Mouse (Mus musculus): Measurements from ENCODE around the gene Clec2d.

The Clec2d gene

DNA sequence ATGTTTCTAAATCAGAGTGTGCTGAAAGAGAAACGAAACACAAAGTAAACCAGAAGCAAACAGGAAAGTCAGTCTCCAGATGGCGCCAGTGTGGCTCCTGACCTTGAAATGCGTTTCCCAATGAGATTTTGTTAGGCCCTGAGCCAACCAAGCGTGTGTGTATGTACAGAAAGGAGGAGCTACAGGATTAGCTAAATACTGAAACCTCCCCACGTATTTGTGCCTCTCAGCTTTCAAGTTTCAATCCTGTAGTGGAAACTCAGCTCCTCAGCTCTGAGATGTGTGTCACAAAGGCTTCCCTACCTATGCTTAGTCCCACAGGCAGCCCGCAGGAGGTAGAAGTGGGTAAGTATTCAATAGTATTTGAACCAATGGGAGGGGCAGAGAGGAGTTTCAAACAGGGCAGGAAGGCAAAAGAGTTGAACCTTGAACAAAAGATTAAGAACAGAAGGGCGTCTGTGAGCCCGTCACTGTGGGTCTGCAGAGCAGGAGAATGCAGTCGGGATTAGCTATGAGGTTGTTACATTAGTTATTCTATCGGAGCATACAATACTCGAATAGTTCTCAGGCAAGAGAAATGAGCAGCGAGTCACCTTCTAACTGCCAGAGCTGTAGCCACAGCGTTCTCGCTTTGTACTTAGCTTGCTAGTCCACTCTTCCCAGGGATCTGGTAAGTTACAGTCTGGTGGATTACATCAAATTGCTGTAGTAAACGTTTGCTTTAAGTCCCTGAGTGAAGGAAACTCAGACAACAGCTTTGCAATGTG lies at the start of gene Clec2d:
Clec2d (plus strand) TSS at position 213 of the 767 bp plus-strand sequence.
- in situ Hi-C loops (cut with MboI, MseI) = loop anchor here (5.0 kb wide), 1 partner anchor 52 kb away; no protein-coding TSS in a partner anchor

DNA sequence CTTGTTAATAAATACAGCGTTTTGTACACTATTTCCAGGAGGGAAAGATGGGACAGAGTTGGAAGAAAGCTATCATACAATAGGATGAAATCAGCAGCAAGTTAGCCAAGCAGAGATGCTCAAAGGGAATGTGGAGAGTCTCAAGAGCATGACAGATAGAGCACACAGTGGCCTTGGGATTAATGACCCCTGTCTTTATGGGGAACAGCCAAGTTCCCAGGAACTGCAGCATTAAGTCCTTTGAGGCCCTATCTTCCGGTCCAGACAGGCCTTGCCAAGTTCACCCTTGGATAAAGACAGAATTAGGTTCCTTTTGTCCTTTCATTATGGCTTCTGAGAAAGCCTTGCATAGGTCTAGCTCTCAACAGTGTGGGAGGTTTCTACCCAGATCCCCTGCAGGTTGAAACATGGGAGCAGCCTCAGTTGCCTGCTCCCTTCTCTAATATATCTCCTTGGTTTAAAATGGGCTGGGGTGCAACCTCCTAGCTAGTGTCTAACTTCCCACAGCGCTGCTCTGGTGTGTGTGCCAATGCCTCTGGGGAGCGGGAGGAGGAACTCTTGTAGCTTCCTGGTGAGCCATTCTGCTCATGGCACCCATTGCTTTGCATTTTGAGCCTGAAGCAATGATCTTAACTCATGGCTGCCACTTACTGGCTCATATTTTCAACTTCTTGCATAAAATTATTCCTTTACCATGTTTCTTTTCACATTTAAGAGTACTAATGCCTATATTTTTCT lies 47.6 kb upstream of the Clec2d start:
- in situ Hi-C loops (cut with MboI, MseI) = no loop called here

DNA sequence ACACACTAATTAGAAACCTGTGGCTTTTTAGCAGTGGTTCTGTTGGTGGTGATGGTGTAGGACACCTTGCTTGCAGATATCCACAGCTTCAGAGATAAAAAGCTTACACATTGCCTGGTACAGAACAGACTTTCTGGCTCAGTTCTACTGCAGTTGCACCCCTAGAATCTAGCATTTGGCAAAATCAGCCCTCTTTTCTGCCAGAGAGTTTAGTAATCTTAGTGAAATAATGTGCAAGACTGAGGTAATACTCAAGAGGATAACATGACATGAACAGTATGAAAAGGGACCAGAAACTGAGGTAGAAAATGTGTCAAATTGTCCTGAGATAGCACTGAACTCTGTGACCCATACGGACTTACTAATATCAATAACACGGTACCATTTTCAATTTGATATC lies 33.6 kb upstream of the Clec2d start:
- in situ Hi-C loops (cut with MboI, MseI) = no loop called here

DNA sequence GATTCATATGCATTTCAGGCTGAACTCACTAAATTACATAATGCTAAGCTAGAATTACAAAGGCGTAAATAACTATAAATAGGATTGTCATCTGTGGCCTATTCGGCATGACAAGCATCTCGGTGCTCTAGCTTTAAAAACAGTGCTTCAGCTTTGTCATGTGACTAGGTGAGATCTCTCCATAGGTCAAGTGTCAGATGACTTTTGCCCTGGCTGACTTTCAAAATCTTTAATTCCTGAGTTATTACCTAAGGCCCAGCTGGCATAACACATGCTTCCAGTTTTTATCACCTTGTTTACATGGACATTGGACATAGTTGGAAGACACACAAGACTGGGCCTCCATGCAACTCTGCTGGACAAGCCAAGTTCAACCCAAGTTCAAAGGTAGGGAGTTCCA lies 20.3 kb upstream of the Clec2d start:
- in situ Hi-C loops (cut with MboI, MseI) = loop anchor here (5.0 kb wide), 1 partner anchor 38 kb away; no protein-coding TSS in a partner anchor

DNA sequence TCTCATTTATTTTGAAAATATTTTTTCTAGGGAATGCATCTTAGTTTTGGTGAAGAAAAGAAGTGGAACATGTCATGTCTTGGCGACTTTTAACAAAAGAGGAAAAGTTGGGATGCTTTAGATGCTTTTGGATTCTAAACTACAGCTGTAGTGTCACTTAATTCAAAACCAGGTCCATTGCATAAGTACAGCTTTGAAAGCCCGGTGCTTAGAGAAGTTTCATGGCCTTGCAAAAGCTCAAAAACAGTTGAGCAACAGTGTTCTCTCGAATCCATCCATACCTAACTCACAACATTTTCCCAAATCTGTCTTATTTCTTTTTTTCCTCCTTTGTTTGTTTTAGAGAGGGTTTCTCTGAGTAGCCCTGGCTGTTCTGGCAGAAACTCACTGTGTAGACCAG lies 19.3 kb upstream of the Clec2d start:
- in situ Hi-C loops (cut with MboI, MseI) = loop anchor here (5.0 kb wide), 1 partner anchor 39 kb away; no protein-coding TSS in a partner anchor

DNA sequence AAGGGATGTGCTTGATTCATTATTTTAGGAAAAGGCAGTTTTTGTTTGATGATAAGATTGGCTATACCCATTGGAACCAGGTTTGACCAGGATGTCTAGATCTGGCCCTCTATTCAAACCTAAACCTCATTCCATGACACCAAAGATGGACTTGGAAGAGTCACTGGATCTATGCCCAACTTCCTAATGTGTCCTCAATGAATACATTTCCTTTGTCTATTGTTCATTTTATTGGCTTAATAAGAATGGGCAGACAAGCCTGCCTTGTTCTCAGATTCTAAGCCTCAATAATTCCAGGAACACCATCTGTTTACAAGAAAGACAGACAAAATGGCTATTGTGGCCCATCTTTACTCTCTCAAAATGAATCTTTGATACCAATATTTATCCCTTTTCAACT lies 18.5 kb upstream of the Clec2d start:
- in situ Hi-C loops (cut with MboI, MseI) = loop anchor here (5.0 kb wide), 1 partner anchor 40 kb away; no protein-coding TSS in a partner anchor

DNA sequence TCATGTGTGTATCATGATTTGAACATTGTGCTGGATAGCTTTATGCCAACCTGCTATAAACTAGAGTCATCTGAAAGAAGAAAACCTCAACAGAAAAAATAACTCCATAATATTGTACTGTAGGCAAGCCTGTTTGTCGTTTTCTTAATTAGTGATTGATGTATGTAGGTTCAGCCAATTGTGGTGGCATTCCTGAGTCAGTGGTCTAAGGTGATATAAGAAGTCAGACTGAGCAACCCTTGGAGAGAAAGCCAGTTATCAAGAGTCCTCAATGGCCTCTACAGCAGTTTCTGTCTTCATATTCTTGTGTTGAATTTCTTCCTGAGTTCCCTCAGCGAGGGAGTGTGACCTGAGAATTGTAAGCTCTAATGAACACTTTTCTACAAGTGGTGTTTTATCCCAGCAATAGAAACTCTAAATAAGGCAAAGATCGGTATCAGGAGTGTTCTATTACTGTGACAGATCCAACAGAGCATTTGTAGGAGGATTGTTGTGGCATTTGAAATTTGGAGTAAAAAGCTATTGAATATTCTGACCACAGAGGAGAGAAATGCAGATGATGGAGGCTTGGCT lies 17.7 kb upstream of the Clec2d start:
- in situ Hi-C loops (cut with MboI, MseI) = loop anchor here (5.0 kb wide), 1 partner anchor 40 kb away; no protein-coding TSS in a partner anchor

DNA sequence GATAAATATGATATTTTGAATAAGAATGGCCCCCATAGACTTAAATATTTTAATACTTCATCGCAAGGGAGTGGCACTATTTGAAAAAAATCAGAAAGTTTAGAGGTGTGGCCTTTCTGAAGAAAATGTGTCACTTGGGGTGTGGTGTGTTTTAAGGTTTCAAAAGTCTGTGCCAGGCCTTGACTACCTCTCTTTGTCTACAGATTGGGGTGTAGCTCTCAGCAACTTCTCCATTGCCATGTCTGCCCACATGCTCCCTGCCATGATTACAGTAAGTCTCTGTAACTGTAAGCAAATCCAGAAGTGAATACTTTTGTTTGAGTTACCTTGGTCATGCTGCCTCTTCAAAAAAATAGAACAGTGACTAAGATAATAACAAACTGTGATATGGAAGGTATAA lies 16.8 kb upstream of the Clec2d start:
- in situ Hi-C loops (cut with MboI, MseI) = loop anchor here (5.0 kb wide), 1 partner anchor 41 kb away; no protein-coding TSS in a partner anchor

DNA sequence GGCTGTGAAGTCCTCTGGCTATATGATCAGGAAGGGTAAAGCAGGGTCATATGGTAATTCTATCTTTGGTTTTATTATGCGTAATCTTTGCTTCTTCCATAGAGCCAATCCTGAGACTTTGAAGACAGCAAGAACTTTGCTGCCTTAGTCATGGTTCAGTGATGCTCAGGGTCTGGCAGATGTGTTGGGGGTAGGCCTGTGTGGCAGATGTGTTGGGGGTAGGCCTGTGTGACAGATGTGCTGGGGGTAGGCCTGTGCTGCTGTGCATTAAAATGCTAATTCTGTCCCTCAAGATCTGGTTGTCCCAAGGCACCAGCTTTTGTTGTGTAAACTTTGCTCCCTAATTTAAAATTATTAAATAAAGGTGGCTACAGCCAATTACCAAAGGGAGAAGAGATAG lies 9.5 kb upstream of the Clec2d start:
- in situ Hi-C loops (cut with MboI, MseI) = loop anchor here (5.0 kb wide), 1 partner anchor 79 kb away; no protein-coding TSS in a partner anchor

DNA sequence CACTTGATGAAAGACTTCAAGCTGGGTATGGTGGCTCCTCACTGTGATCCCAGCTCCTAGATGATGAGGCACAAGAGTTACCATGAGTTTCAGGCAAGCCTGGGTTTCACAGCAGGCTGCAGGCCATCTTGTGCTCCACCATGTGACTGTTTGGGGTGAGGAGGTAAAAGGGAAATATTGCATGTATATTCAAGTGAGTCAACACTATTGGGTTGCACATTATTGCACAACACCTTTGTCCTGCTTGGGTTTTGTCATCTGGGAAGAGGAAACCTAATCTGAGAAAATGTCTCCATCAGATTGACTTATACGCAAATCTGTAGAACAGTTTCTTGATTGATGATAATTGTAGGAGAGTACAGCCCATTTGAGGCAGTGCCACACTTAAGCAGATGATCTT lies 8.7 kb upstream of the Clec2d start:
- in situ Hi-C loops (cut with MboI, MseI) = loop anchor here (5.0 kb wide), 1 partner anchor 79 kb away; no protein-coding TSS in a partner anchor

DNA sequence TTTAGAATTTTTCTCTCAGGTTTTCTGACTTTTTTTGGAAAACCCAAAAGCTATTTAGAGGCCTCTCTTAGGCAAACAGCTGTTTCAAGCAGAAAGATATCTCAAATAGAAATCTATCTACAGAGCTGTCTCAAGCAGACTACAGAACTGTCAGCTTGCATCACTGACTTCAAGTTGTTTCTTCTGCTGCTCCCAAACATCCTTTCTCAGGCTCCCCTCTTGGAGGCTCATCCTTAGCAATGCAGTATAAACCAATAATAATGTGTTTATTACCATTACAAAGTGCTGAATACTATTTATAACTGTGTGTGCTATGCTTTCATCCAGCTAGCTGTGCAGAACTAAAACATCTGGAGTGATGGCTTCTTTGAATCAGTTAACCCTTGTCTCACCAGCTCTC lies 5.6 kb upstream of the Clec2d start:
- in situ Hi-C loops (cut with MboI, MseI) = loop anchor here (5.0 kb wide), 1 partner anchor 83 kb away; no protein-coding TSS in a partner anchor

DNA sequence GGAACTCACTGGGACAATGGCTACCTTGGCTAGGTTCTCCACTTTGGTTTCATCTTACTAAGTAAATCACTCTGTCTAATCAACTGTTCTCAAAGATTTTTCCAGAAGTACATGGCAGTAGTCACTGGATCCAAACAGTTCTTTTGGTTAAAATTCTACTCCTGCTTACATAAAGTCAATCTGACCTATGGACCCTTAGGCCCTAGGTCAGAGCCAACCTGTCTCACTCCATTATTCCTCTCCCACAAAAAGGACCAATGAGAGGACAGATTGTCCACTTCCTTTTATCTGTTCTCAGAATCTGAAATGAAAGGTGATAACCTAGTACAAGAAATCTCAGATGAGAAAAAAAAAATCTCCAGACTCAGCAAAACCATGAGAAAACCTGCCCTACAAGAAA lies 4.8 kb upstream of the Clec2d start:
- in situ Hi-C loops (cut with MboI, MseI) = no loop called here

DNA sequence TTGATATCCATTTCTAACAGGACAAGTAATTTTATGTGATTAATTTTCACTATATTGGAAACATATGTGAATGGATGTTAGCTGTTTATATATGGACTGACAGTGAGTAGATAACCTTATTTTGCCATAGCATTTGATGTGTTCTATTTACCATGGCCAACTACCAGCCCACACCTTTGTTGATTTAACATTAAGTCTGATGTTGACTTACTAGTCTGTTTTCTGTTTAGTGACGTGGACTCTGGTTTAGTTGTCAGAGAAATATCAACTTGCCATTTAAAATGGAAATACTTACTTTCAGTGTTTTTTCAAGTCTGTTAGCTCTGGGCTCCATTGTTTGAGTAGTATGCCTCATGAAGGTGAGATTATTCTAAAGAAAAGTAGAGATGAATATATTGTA lies 3.8 kb upstream of the Clec2d start:
- in situ Hi-C loops (cut with MboI, MseI) = no loop called here

DNA sequence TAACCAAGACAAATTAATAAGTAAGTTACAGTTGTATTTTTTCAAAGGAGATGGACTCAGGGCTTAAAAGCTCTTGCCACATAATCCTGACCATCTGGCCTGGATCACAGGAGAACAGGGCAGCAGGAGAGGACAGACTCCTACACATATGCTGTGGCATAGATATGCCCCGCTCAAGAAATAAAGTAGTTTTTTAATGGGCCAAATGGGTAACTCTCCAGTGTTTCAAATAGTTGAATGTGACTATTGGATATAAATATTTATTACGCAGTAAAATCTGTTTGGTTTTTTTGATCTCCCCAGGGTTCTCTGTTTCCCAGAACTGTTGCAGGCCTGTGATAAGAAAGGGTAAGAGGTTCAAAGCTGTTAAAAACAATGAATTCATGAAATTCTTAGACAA lies 1.1 kb upstream of the Clec2d start:
- in situ Hi-C loops (cut with MboI, MseI) = no loop called here

DNA sequence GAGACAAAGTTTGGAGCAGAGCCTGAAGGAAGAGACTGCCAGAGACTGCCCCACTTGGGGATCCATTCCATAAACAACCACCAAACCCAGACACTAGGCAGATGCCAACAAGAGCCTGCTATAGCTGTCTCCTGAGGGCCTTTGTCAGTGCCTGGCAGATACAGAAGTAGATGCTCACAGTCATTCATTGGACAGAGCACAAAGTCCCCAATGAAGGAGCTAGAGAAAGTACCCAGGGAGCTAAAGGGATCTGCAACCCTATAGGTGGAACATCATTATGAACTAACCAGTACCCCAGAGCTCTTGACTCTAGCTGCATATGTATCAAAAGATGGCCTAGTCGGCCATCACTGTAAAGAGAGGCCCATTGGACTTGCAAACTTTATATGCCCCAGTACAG lies 584 bp upstream of the Clec2d start:
- in situ Hi-C loops (cut with MboI, MseI) = loop anchor here (5.0 kb wide), 1 partner anchor 52 kb away; no protein-coding TSS in a partner anchor

DNA sequence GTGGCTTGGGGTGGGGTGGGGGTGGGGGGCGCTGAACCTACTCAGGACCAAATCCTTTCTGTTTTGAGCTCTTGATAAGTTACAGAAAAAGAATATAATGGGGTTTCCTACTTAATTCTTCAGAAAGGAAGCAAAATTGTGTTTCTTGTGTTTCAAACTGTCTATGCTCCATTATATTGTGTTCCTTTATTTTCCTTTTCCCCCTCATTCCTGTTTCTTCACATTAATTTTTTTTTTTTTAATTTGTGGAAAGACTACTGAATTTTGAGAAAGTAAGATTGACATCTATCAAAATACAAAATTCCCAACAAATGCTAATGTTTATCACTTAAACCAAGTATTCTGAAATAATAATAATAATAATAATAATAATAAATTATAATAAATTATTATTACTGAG lies 834 bp downstream of the Clec2d start:
- in situ Hi-C loops (cut with MboI, MseI) = loop anchor here (5.0 kb wide), 1 partner anchor 51 kb away; no protein-coding TSS in a partner anchor

DNA sequence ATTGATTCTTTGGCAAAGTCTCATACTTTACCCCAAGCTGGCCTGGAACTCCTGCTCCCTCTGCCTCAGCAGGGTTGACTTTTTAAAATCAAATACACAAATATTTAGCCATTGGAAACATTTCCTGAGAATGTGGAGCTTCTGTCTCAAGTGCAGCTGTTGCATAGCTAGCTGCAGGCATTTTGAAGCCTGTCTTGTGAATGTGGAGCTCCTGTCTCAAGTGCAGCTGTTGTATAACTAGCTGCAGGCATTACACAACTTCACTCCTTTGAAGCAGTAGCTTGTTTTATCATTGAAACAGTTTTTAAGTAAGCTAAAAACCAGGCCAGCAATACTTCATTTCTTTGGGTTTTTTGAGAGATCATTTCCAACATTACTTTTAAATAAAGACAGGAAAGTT lies 1.3 kb downstream of the Clec2d start:
- in situ Hi-C loops (cut with MboI, MseI) = loop anchor here (5.0 kb wide), 1 partner anchor 51 kb away; no protein-coding TSS in a partner anchor

DNA sequence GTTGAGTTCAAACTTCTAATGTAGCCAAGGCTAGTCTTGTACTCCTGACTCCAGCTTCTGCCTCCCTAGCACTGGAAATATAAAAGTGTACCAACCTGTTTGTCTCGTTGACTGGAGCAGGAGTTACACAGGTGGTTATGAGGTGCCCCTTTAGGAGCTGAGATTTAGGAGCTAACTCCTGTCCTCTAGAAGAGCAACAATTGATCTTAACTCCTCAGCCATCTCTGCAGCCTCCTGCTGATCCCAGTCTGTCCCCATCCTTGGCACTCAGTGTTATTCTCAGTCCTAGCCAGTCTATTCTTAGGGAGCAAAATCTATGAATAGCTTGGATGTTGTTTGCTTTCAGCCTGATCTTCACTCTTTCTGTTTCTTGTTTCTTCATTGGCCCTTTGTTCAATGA lies 2.1 kb downstream of the Clec2d start:
- in situ Hi-C loops (cut with MboI, MseI) = loop anchor here (5.0 kb wide), 1 partner anchor 50 kb away; no protein-coding TSS in a partner anchor

DNA sequence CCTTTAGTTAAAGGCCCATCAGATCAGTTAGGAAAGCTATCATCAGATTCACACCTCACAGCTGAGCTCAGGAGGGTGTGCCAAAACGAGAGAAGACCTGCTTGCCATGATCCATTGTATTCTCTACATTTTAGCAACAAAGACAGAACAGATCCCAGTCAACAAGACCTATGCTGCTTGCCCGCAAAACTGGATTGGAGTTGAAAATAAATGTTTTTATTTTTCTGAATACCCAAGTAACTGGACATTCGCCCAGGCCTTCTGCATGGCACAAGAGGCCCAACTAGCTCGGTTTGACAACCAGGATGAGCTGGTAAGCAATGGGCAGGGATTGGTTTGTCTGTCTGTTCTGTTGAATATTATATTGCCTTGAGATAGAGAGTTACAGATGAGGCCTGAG lies 3.6 kb downstream of the Clec2d start:
- in situ Hi-C loops (cut with MboI, MseI) = loop anchor here (5.0 kb wide), 1 partner anchor 48 kb away; no protein-coding TSS in a partner anchor

DNA sequence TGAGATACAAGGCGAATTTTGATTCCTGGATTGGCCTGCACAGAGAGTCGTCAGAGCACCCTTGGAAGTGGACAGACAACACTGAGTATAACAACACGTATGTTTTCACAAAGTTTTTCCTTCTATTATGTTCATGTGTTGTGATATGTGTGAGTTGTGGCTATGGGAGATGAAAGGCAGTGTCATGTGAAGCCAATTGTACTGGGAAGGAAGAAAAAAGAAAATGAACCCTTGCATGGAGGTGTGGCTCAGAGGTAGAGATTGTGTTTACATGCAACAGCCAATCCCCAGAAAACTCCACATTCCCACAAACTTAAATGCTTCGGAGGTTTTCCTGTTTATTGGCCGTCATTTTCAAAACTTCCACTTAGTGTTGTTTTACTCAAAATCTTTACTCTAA lies 4.4 kb downstream of the Clec2d start:
- in situ Hi-C loops (cut with MboI, MseI) = loop anchor here (5.0 kb wide), 1 partner anchor 48 kb away; no protein-coding TSS in a partner anchor

DNA sequence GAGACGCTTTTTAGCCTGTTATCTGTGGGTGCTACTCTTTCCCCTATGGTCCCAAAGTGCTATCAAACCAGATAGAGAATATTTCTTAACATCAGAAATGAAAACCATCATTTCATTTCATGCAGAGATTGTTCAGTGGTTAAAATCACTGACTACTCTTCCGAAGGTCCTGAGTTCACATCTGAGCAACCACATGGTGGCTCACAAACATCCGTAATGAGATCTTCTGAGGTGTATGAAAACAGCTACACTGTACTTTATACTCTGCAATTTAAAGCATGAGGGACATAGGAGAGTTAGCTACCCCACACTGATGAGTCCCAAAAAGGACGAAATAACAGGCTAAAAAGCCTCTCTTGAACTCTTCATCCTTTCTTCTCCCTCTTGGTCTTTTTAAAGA lies 5.6 kb downstream of the Clec2d start:
- in situ Hi-C loops (cut with MboI, MseI) = no loop called here
